11 mouse cellular contexts compared by ENCODE assay signal in genomic region chr2:179569171-179569570, GRCm38 (mm10).
"Had no signal": no experiment of that assay in that cellular context is flagged by ENCODE, and none has a peak within 500 bp of the region (broad histone marks: within the 10 kb centered on the region; RNA-seq: fewer than 3 reads in every experiment).

No protein-coding gene starts in this region.

- H3K36me3 ChIP-seq: limb, embryonic 13.5 days; midbrain, embryonic 15.5 days; neural tube, embryonic 15.5 days had no signal

- H3K9ac ChIP-seq: limb, embryonic 13.5 days; liver, embryonic 14.5 days; midbrain, embryonic 15.5 days; neural tube, embryonic 15.5 days had no signal

- H3K27ac ChIP-seq: limb, embryonic 13.5 days; liver, embryonic 14.5 days; midbrain, embryonic 15.5 days; neural tube, embryonic 15.5 days had no signal

- ATAC-seq: midbrain, embryonic 15.5 days had no signal

- H3K4me2 ChIP-seq: limb, embryonic 13.5 days; midbrain, embryonic 15.5 days; neural tube, embryonic 15.5 days had no signal

- H3K27me3 ChIP-seq: midbrain, embryonic 15.5 days; neural tube, embryonic 15.5 days had no signal

- H3K9me3 ChIP-seq: limb, embryonic 13.5 days; midbrain, embryonic 15.5 days; neural tube, embryonic 15.5 days had no signal

- DNase-seq: kidney, postnatal 25 days; layer of hippocampus, adult 9-11 months; layer of hippocampus, postnatal 36 days; lung, adult 18-20 months; right cerebral cortex, adult 18-20 months; right cerebral cortex, postnatal 25 days; thymus, postnatal 36 days had no signal

- H3K4me3 ChIP-seq: limb, embryonic 13.5 days; midbrain, embryonic 15.5 days; neural tube, embryonic 15.5 days had no signal
